Mouse (Mus musculus): ENCODE results near the gene Trim30c. TPM values are rescaled to one million over a fixed set of nuclear protein-coding genes. Genes with fewer than 3 reads are reported as not detected.
A peak's percentile ranks its signal among the peaks of the same experiment; 100 is the strongest.
"Not testable (repeated sequence)": the region's sequence is repeated elsewhere in the genome, so short reads cannot be mapped to it uniquely, and the experiment has no call there.

Gene Trim30c
- not detected in 2 replicates for total RNA-seq (2014; fragmentation: Nextera tagmentation)
- 0.95 TPM in 1 of 2 replicates, not detected in the other for total RNA-seq (2017)

DNA sequence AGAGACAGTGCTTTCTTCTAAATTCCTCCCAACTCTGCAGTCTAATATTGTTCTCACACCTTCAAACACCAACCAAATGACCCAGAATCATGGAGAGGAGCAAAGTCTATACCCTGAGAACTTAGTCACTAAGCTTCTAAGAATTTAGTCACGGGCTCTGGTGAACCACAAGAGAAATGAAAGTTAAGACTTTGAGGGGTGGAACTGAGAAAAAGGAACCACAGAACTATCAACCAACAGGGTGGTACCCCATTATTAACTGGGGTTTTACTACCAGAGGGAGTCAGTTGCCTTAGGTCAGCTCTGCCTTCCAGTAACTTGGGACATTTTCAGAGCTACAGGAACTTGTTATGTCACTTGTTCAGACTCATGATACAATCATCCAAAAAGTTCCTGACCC is at the start of gene Trim30c:
Gene Trim30c, minus strand, starts transcription at position 140 of the 400 bp plus-strand sequence.
- no peak for ATAC-seq (replicated peaks; ENCODE audit: low FRiP score, low TSS enrichment, poor library complexity, severe bottlenecking)

DNA sequence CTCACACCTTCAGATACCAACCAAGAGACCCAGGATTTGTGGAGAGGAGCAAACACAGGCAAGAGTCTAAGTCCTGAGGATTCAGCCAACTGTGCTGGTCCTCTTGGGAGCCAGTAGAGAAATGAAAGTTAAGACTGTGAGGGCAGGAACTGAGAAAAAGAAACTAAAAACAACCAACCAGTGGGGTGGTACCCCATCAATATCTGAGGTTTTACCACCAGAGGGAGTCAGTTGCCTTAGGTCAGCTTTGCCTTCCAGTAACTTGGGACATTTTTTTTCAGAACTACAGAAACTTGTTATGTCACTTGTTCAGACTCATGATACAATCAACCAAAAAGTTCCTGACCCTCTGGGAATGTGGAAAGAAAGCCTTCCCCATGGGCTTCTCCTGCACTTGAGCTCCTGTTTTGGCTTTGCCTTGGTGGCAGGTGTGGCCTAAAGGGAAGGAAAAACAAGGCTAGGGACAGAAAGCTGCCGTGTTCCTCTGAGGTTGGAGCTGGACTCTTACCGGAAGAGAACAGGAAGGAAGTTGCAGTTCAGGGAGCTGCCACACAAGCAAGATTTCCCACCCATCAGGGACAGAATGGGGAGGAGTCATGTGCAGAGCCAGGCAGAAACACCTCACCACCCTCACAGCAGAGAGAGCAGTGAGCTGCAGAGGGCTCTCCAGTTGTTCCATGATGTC is 45.5 kb upstream of the Trim30c start:
- ATAC-seq (replicated peaks; ENCODE audit: low FRiP score, low TSS enrichment, poor library complexity, severe bottlenecking), result peak; percentile 96

DNA sequence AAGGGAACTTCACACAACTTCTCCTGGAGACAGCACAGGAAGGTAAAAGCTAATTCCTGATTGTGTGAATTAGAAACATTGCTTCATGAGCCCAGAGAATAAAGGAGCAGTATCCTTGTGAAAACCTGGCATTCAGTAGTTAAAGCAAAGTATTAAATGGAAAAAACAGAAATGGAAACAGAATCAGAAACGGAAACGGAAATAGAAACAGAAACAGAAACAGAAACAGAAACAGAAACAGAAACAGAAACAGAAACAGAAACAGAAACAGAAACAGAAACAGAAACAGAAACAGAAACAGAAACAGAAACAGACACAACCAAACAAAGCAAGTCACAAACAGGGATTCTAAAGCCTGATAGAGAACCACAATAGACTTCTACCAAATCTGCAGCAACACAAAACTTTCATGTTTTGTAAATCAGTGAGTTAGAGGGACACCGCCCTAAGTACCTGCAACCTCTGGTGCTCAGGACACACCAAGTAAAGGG is 3.9 kb upstream of the Trim30c start:
- no peak for ATAC-seq (replicated peaks; ENCODE audit: low FRiP score, low TSS enrichment, poor library complexity, severe bottlenecking)

DNA sequence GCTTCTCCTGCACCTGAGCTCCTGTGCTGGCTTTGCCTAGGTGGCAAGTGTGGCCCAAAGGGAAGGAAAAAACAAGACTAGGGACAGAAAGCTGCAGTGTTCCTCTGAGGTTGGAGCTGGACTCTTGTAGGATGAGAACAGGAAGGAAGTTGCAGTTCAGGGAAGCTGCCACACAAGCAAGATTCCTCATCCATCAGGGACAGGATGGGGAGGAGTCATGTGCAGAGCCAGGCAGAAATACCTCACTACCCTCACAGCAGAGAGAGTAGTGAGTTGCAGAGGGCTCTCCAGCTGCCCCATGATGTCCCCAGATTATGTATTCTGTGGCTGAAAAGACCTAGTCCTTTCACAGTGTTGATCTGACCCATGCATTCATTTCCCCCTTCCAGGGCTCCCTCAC is 503 bp upstream of the Trim30c start:
- ATAC-seq (replicated peaks; ENCODE audit: low FRiP score, low TSS enrichment, poor library complexity, severe bottlenecking), result no peak

DNA sequence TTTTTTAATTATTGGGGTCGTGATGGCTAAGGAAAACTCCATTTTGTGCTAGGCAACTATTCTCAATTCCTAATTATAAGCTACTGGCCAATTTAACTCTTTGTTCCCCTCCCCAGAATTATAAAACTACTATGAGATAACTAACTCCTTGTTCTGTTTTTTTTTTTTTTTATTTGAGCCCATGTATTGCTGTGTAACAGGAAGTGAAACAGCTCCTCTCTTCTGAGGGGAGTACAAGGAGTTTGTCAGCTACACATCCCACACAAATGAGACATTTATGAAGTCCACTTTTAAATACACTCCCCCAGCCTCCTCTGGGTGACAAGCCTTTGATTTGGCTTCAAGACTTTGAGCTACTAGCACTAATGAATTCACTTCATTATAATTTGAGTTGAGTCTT is 2.1 kb downstream of the Trim30c start:
- ATAC-seq (replicated peaks; ENCODE audit: low FRiP score, low TSS enrichment, poor library complexity, severe bottlenecking), result no peak

DNA sequence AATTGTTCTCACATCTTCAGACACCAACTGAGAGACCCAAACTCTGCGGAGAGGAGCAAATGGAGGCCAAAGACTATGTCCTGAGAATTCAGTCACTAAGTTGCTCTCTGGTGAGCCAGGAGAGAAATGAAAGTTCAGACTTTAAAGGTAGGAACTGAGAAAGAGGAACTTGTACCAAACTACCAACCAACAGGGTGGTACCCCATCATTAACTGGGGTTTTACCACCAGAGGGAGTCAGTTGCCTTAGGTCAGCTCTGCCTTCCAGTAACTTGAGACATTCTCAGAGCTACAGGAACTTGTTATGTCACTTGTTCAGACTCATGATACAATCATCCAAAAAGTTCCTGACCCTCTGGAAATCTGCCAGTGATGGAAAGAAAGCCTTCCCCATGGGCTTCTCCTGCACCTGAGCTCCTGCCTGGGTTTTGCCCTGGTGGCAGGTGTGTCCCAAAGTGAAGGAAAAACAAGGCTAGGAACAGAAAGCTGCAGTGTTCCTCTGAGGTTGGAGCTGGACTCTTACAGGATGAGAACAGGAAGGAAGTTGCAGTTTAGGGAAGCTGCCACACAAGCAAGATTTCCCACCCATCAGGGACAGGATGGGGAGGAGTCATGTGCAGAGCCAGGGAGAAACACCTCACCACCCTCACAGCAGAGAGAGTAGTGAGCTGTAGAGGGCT is 30.8 kb downstream of the Trim30c start, which contains the start of gene Trim30b:
Gene Trim30b, minus strand, starts transcription at position 149 of the 679 bp plus-strand sequence.
- ATAC-seq (replicated peaks; ENCODE audit: low FRiP score, low TSS enrichment, poor library complexity, severe bottlenecking), result peak; percentile 83

DNA sequence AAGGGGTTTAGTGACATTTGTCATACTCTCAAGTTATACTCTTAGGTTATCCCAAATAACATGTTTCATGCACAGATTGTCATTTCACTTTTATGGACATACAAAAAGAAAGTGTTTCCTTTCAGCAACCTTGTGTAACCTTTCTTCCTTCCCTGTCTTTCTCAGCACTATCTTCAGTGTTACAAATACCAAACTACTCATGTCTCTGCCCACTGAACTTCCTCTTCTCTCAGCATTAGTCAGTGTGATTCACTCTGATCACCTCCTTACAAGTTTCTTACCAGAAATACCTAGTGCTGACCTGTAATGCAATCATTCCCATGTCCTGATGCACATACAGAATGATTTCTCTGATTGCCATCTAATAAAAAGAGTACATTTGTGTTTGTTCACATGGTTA is 34.3 kb downstream of the Trim30c start:
- no peak for ATAC-seq (replicated peaks; ENCODE audit: low FRiP score, low TSS enrichment, poor library complexity, severe bottlenecking)

DNA sequence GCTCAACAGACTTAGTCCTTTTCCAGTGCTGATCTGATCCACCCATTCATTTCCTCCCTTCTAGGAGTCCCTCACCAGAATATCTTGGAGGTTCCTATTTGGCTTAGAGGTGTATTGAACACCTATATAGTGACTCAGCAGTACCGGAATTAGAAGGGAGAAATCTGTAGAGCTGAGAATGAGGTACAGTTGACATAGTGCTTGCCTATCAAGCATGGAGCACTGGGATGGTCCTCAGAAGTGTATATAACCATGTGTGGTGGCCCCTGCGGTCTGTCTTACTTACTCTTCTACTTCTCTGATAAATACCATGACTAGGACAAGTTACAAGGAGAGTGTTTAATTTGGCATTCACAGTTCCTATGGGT is 47.1 kb downstream of the Trim30c start:
- ATAC-seq (replicated peaks; ENCODE audit: low FRiP score, low TSS enrichment, poor library complexity, severe bottlenecking), result no peak; the same call in 1 of the 2 replicates

DNA sequence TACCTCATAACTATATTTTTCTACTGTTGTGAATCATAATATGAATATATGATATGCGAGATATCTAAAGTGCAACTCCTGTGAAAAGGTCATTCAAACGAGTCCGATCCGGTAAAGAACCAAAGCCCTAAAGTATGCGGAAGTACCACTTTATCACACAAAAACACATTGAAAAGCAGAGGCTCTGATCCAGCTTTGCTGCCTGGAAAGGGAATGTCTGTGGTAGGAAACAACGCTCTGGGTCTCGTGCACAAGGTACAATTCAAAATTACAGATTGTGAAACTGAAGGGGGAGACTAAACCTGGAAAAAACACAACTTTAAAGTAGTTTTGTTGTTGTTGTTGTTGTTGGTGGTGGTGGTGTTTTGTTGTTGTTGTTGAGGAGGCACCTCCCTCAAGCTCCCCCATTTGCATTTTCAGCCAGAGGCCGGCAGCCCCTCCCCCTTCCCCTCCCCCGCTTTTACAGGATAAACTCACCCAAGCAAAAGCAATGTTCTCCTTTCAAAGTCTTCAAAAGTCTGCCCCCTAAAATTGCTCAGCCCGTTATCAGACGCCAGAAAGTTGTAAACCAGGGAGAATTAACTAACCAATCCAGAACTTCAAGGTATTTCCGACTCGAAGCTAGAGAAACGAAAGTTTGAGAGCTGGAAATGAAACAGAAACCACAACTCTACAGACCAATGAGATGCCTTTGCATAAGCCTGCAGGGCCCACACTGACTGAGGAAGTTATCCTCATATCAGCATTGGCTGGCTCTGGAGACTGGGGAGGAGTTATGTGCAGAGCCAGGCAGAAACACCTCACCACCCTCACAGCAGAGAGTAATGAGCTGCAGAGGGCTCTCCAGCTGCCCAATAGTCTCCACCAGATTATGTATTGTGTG is 47.7 kb downstream of the Trim30c start, which contains the start of gene Trim12c:
Gene Trim12c, minus strand, starts transcription at position 646 of the 883 bp plus-strand sequence.
- peak; percentile 99 for ATAC-seq (replicated peaks; ENCODE audit: low FRiP score, low TSS enrichment, poor library complexity, severe bottlenecking)

DNA sequence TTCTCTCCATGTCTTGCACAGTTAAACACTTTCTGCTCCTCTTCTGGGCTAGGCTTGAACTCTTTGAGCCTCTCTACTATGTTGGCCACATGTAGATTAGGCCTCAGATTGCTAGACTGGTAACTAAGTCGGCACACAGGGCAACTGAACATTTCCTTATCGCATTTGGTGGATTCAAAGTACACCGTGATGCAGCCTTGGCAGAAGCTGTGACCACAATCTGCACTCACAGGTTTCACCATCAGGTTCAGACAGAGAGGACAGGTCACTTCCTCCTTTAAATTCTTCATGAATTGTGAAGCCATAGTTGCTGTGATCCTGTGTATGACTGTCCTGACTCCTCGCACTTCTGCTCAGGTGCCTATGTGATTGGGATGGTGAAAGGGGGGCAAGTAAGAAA is 52.6 kb downstream of the Trim30c start:
- peak; percentile 66 for ATAC-seq (replicated peaks; ENCODE audit: low FRiP score, low TSS enrichment, poor library complexity, severe bottlenecking)

DNA sequence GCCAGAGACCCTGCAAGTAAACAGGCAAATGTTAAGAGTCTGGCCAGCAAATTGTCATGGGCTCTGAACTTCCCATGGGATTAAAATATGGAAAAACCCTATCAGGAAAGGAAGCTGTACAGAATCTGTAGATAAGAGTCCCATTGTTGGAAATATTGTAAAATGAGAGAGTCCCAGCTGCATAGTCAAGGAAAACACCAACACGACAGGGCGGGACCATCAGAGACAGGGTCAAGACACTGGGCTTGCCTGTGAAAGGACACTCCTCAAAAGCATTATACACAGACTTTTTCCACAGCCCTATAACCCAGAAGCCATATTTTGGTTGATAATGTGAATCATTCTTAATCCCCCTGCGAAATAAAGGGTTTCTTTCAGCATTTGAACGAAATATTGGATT is 59.9 kb downstream of the Trim30c start:
- ATAC-seq (replicated peaks; ENCODE audit: low FRiP score, low TSS enrichment, poor library complexity, severe bottlenecking), result not testable (repeated sequence)

DNA sequence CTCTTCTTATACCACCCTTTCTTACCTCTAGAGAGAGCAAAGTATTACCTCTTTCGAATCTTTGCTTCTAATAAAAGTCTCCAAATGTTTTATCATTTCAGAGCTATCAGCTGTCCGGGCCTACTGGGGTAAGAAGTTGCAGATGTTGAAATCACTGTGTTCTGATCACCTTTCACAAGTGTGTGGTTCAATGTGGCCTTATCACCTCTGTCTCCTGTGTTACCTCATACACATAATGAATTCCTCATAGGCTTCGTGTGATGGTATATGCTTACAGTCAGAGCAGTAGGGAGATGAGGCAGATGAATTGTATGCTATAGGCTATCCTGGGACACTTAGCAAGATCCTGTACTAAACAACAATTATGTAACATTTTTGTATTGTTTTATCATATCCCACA is 65.1 kb downstream of the Trim30c start:
- not testable (repeated sequence) for ATAC-seq (replicated peaks; ENCODE audit: low FRiP score, low TSS enrichment, poor library complexity, severe bottlenecking)

Other genes starting within 250 kb of the Trim30c start
- gene Olfm5, start 236.0 kb downstream of the Trim30c start, total RNA-seq (2014; fragmentation: Nextera tagmentation), result not detected in 2 replicates
- gene Olfm5, start 236.0 kb downstream of the Trim30c start, total RNA-seq (2017), result not detected in 2 replicates
- gene Olfr648, start 217.4 kb downstream of the Trim30c start, total RNA-seq (2014; fragmentation: Nextera tagmentation), result 0.92 TPM in 1 of 2 replicates, not detected in the other
- not detected in 2 replicates for gene Olfr648, start 217.4 kb downstream of the Trim30c start, total RNA-seq (2017)
- gene Olfr649, start 204.9 kb downstream of the Trim30c start, total RNA-seq (2014; fragmentation: Nextera tagmentation), result not detected in 2 replicates
- gene Olfr649, start 204.9 kb downstream of the Trim30c start, total RNA-seq (2017), result not detected in 2 replicates
- gene Trim6, start 182.0 kb downstream of the Trim30c start, total RNA-seq (2014; fragmentation: Nextera tagmentation), result 0.55 and 0.99 TPM in 2 replicates
- 0.50 TPM in 1 of 2 replicates, not detected in the other for gene Trim6, start 182.0 kb downstream of the Trim30c start, total RNA-seq (2017)
- gene Trim34a, start 156.4 kb downstream of the Trim30c start, total RNA-seq (2014; fragmentation: Nextera tagmentation), result 7.6 and 21.4 TPM in 2 replicates
- gene Trim34a, start 156.4 kb downstream of the Trim30c start, total RNA-seq (2017), result 10.9 and 21.9 TPM in 2 replicates
- gene Trim5, start 112.7 kb downstream of the Trim30c start, total RNA-seq (2014; fragmentation: Nextera tagmentation), result 3.0 and 4.3 TPM in 2 replicates
- gene Trim5, start 112.7 kb downstream of the Trim30c start, total RNA-seq (2017), result 2.8 and 4.8 TPM in 2 replicates
- 32.7 and 55.7 TPM in 2 replicates for gene Trim12a, start 85.4 kb downstream of the Trim30c start, total RNA-seq (2014; fragmentation: Nextera tagmentation)
- 52.1 and 54.5 TPM in 2 replicates for gene Trim12a, start 85.4 kb downstream of the Trim30c start, total RNA-seq (2017)
- gene Trim34b, start 71.4 kb downstream of the Trim30c start, total RNA-seq (2014; fragmentation: Nextera tagmentation), result not detected in 2 replicates
- gene Trim34b, start 71.4 kb downstream of the Trim30c start, total RNA-seq (2017), result not detected in 2 replicates
- gene Trim12c, start 47.5 kb downstream of the Trim30c start, total RNA-seq (2014; fragmentation: Nextera tagmentation), result 9.0 and 9.2 TPM in 2 replicates
- gene Trim12c, start 47.5 kb downstream of the Trim30c start, total RNA-seq (2017), result 13.4 and 22.0 TPM in 2 replicates
- gene Trim30b, start 31.0 kb downstream of the Trim30c start, total RNA-seq (2014; fragmentation: Nextera tagmentation), result 0.79 and 0.89 TPM in 2 replicates
- 0.23 TPM in 1 of 2 replicates, not detected in the other for gene Trim30b, start 31.0 kb downstream of the Trim30c start, total RNA-seq (2017)
- 12.1 and 18.8 TPM in 2 replicates for gene Trim30a, start 64.4 kb upstream of the Trim30c start, total RNA-seq (2014; fragmentation: Nextera tagmentation)
- gene Trim30a, start 64.4 kb upstream of the Trim30c start, total RNA-seq (2017), result 16.0 and 17.6 TPM in 2 replicates
- 3.2 and 9.3 TPM in 2 replicates for gene Trim30d, start 107.0 kb upstream of the Trim30c start, total RNA-seq (2014; fragmentation: Nextera tagmentation)
- 5.0 and 8.8 TPM in 2 replicates for gene Trim30d, start 107.0 kb upstream of the Trim30c start, total RNA-seq (2017)
- not detected in 2 replicates for gene Olfr651, start 149.3 kb upstream of the Trim30c start, total RNA-seq (2014; fragmentation: Nextera tagmentation)
- gene Olfr651, start 149.3 kb upstream of the Trim30c start, total RNA-seq (2017), result not detected in 2 replicates
- not detected in 2 replicates for gene Olfr652, start 160.1 kb upstream of the Trim30c start, total RNA-seq (2014; fragmentation: Nextera tagmentation)
- gene Olfr652, start 160.1 kb upstream of the Trim30c start, total RNA-seq (2017), result not detected in 2 replicates
- gene Olfr653, start 176.5 kb upstream of the Trim30c start, total RNA-seq (2014; fragmentation: Nextera tagmentation), result not detected in 2 replicates
- not detected in 2 replicates for gene Olfr653, start 176.5 kb upstream of the Trim30c start, total RNA-seq (2017)
- not detected in 2 replicates for gene Olfr654, start 186.2 kb upstream of the Trim30c start, total RNA-seq (2014; fragmentation: Nextera tagmentation)
- gene Olfr654, start 186.2 kb upstream of the Trim30c start, total RNA-seq (2017), result not detected in 2 replicates
- gene Olfr655, start 200.9 kb upstream of the Trim30c start, total RNA-seq (2014; fragmentation: Nextera tagmentation), result not detected in 2 replicates
- 1.8 TPM in 1 of 2 replicates, not detected in the other for gene Olfr655, start 200.9 kb upstream of the Trim30c start, total RNA-seq (2017)
- gene Olfr656, start 213.1 kb upstream of the Trim30c start, total RNA-seq (2014; fragmentation: Nextera tagmentation), result not detected in 2 replicates
- gene Olfr656, start 213.1 kb upstream of the Trim30c start, total RNA-seq (2017), result not detected in 2 replicates
- not detected in 2 replicates for gene Olfr657, start 224.0 kb upstream of the Trim30c start, total RNA-seq (2014; fragmentation: Nextera tagmentation)
- not detected in 2 replicates for gene Olfr657, start 224.0 kb upstream of the Trim30c start, total RNA-seq (2017)
- gene Olfr658, start 246.5 kb upstream of the Trim30c start, total RNA-seq (2014; fragmentation: Nextera tagmentation), result 0.67 TPM in 1 of 2 replicates, not detected in the other
- gene Olfr658, start 246.5 kb upstream of the Trim30c start, total RNA-seq (2017), result not detected in 2 replicates